Mouse (Mus musculus): ENCODE measurements around the gene Lingo2.

DNA sequence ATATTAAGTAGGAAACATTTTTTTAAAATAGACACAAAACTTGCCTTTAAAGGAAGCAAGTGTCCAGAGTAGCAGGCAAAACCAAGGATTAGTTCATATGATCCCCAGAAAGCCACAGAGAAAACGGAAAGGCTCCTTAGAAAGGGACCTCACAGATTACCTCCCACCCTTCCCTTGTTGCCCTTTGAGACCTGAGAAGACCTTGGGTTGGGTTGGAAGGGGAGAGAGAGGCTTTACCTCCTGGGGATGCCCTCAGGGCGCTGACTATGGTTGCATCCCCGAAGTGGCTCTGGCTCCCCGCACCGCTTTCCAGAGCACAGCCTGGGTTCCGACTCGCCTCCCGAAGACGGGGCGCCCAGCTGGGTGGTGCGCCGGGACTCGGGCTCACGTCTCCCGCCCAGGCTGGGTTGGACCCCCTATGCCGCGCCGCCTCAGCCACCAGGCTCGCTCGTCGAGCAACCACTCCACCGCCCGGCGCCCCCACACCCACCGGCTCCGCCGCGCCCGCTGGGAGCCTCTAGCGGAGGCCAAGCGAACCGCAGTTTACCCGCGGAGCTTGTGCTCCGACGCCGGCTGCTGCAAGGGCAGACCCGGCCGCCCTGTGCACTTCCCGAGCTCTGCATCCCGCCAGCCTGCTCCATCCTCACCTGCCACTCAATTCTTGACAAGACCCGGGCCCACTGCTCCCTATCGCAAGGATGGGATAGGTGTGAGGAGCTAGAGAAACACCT, 1.4 kb downstream of the Lingo2 start:
- TF ChIP-seq CTCF (IDR thresholded peaks at IDR 0.05; ENCODE audit: borderline replicate concordance, extremely low read depth, insufficient read depth, insufficient read length) (peak; percentile 84), POLR2A (IDR thresholded peaks at IDR 0.05; ENCODE audit: borderline replicate concordance, extremely low read depth, insufficient read depth, insufficient read length, poor library complexity, severe bottlenecking) (0 out of 2 replicates have a peak, but pooled peaks have one; percentile 17)
